Mouse (Mus musculus) testis, adult 2 months (tissue): Measurements from ENCODE around the gene Radil. TPM values are rescaled to one million over a fixed set of nuclear protein-coding genes. Genes with fewer than 3 reads are reported as not detected.

Experiments
- H3K27ac ChIP-seq: fragments of 200-500 bp; 2 replicates; pipeline ENCODE4 v1.5.1; 2012; ENCODE audit warnings: low read depth, low read length; ENCODE audit not compliant: control insufficient read depth, insufficient read depth
- H3K27me3 ChIP-seq: fragments of 200-500 bp; 2 replicates; pipeline ENCODE4 v1.6.1; 2012; ENCODE audit warnings: mild to moderate bottlenecking, low read length, moderate library complexity; ENCODE audit not compliant: control insufficient read depth, insufficient read depth
- H3K36me3 ChIP-seq: fragments of 200-500 bp; 2 replicates; pipeline ENCODE4 v1.6.1; 2012; ENCODE audit warnings: mild to moderate bottlenecking, low read length; ENCODE audit not compliant: control insufficient read depth, insufficient read depth
- H3K4me1 ChIP-seq: fragments of 200-500 bp; 2 replicates; pipeline ENCODE4 v1.6.1; 2012; ENCODE audit warnings: low read length; ENCODE audit not compliant: control insufficient read depth, insufficient read depth
- H3K4me3 ChIP-seq: fragments of 200-500 bp; 2 replicates; pipeline ENCODE4 v1.5.1; 2012; ENCODE audit warnings: low read depth, mild to moderate bottlenecking, low read length, moderate library complexity, mixed read lengths; ENCODE audit not compliant: control insufficient read depth
- CTCF ChIP-seq: fragments of 200-500 bp; IDR thresholded peaks from 2 replicates; pipeline ENCODE4 v1.5.1; 2012; ENCODE audit warnings: low read depth, mild to moderate bottlenecking, inconsistent platforms, low read length, moderate library complexity; ENCODE audit not compliant: control insufficient read depth, insufficient read depth, insufficient replicate concordance
- POLR2A ChIP-seq: fragments of 200-500 bp; IDR thresholded peaks from 2 replicates; pipeline ENCODE4 v1.6.1; 2012; ENCODE audit warnings: low read depth, mild to moderate bottlenecking, inconsistent platforms, low read length, moderate library complexity; ENCODE audit not compliant: control insufficient read depth
- polyA plus RNA-seq: library from polyadenylated mRNA; depleted of rRNA; stranded (reverse); fragments of >200 nt; gene quantifications from 2 replicates; pipeline ENCODE4 v1.2.3, GENCODE M21; 2012

The Radil gene
- polyA plus RNA-seq, 1 experiment: 38.2 TPM

GRCm38 (mm10) chr5:142578192-142578591 lies 27.3 kb upstream of the Radil start:
- no peaks in the 10 kb centered on the region for H3K27me3 ChIP-seq
- H3K4me1 ChIP-seq: no peaks in the 10 kb centered on the region; the same call in 1 of the 2 replicates
- no peak overlapping the region for H3K4me3 ChIP-seq
- no peaks in the 10 kb centered on the region for H3K36me3 ChIP-seq
- TF ChIP-seq CTCF (peak; percentile 68; the same call in 1 of the 2 replicates), POLR2A (no peak)
- H3K27ac ChIP-seq: no peak overlapping the region

GRCm38 (mm10) chr5:142576832-142577231 lies 25.9 kb upstream of the Radil start:
- no peaks in the 10 kb centered on the region for H3K36me3 ChIP-seq
- H3K4me3 ChIP-seq: no peak overlapping the region
- no peaks in the 10 kb centered on the region; the same call in 1 of the 2 replicates for H3K4me1 ChIP-seq
- peak overlapping the region; percentile 81 for H3K27ac ChIP-seq
- H3K27me3 ChIP-seq: no peaks in the 10 kb centered on the region
- TF ChIP-seq CTCF: no peak
- no peak for TF ChIP-seq POLR2A

- no peak overlapping the region for H3K27ac ChIP-seq
- no peaks in the 10 kb centered on the region for H3K36me3 ChIP-seq
- no peak overlapping the region for H3K4me3 ChIP-seq
- no peak for TF ChIP-seq POLR2A
- no peaks in the 10 kb centered on the region for H3K27me3 ChIP-seq
- H3K4me1 ChIP-seq: no peaks in the 10 kb centered on the region; the same call in 1 of the 2 replicates
Measured at GRCm38 (mm10) chr5:142574323-142575057, 23.6 kb upstream of the Radil start.

- Histone ChIP-seq H3K27me3 (no peaks in the 10 kb centered on the region), H3K36me3 (no peaks in the 10 kb centered on the region), H3K27ac (no peak overlapping the region), H3K4me3 (no peak overlapping the region), H3K4me1 (no peaks in the 10 kb centered on the region)
- no peak for TF ChIP-seq POLR2A
- no peak for TF ChIP-seq CTCF
Measured at GRCm38 (mm10) chr5:142564606-142565005, 13.7 kb upstream of the Radil start.

GRCm38 (mm10) chr5:142560261-142560660 lies 9.4 kb upstream of the Radil start:
- no peak for TF ChIP-seq CTCF
- no peak for TF ChIP-seq POLR2A
- Histone ChIP-seq H3K27me3 (no peaks in the 10 kb centered on the region), H3K36me3 (no peaks in the 10 kb centered on the region), H3K4me1 (no peaks in the 10 kb centered on the region), H3K27ac (no peak overlapping the region), H3K4me3 (no peak overlapping the region)

- Histone ChIP-seq H3K27ac (no peak overlapping the region), H3K36me3 (no peaks in the 10 kb centered on the region), H3K4me1 (no peaks in the 10 kb centered on the region), H3K4me3 (no peak overlapping the region), H3K27me3 (no peaks in the 10 kb centered on the region)
- TF ChIP-seq CTCF (peak; percentile 92), POLR2A (no peak)
Measured at GRCm38 (mm10) chr5:142557397-142558067, 6.6 kb upstream of the Radil start.

- Histone ChIP-seq H3K36me3 (no peaks in the 10 kb centered on the region), H3K27me3 (no peaks in the 10 kb centered on the region), H3K27ac (no peak overlapping the region), H3K4me1 (no peaks in the 10 kb centered on the region), H3K4me3 (no peak overlapping the region)
- TF ChIP-seq POLR2A: no peak
- no peak for TF ChIP-seq CTCF
Measured at GRCm38 (mm10) chr5:142556721-142557120, 5.8 kb upstream of the Radil start.

GRCm38 (mm10) chr5:142555866-142556265 lies 5.0 kb upstream of the Radil start:
- Histone ChIP-seq H3K27me3 (no peaks in the 10 kb centered on the region), H3K27ac (no peak overlapping the region), H3K4me1 (no peaks in the 10 kb centered on the region), H3K36me3 (no peaks in the 10 kb centered on the region), H3K4me3 (no peak overlapping the region)
- TF ChIP-seq CTCF (no peak), POLR2A (no peak)
